Mouse (Mus musculus) adipocyte (in vitro differentiated cells): ENCODE measurements at regions not wholly inside any gene's neighbourhood (a gene's known extent, or its start where the extent isn't known, plus 50 kb on each side); places are given as distances from the start of the nearest gene placed in this dataset.

Experiments
- DNase-seq: peaks from one replicate; pipeline ENCODE4 v3.0.0-alpha.2; 2016; ENCODE audit warnings: low spot score

GRCm38 (mm10) chr10:96427407-96427806, 189.4 kb upstream of the Btg1 start:
- DNase-seq, result no peak

- DNase-seq, result no peak
These were observed 186.7 kb upstream of the Btg1 start for GRCm38 (mm10) chr10:96430142-96430541.

- DNase-seq, result no peak
These were observed 181.7 kb upstream of the Btg1 start for GRCm38 (mm10) chr10:96435109-96435508.

- DNase-seq, result no peak
These were observed 178.3 kb upstream of the Btg1 start for GRCm38 (mm10) chr10:96438398-96439103.

- DNase-seq, result no peak
These were observed 174.6 kb upstream of the Btg1 start for GRCm38 (mm10) chr10:96442165-96442564.

- DNase-seq, result no peak
These were observed 166.5 kb upstream of the Btg1 start for GRCm38 (mm10) chr10:96450266-96450665.

- no peak for DNase-seq
These were observed 161.9 kb upstream of the Btg1 start for GRCm38 (mm10) chr10:96454857-96455256.

- DNase-seq, result peak; percentile 18
These were observed 158.3 kb upstream of the Btg1 start for GRCm38 (mm10) chr10:96458551-96458950.

GRCm38 (mm10) chr10:96459186-96459585, 157.6 kb upstream of the Btg1 start:
- peak; percentile 52 for DNase-seq

- no peak for DNase-seq
These were observed 156.7 kb upstream of the Btg1 start for GRCm38 (mm10) chr10:96460151-96460550.

GRCm38 (mm10) chr10:96460617-96461338, 156.0 kb upstream of the Btg1 start:
- no peak for DNase-seq

- DNase-seq, result no peak
These were observed 150.8 kb upstream of the Btg1 start for GRCm38 (mm10) chr10:96465967-96466366.

GRCm38 (mm10) chr10:96466845-96467244, 150.0 kb upstream of the Btg1 start:
- DNase-seq, result no peak

- DNase-seq, result no peak
These were observed 149.1 kb upstream of the Btg1 start for GRCm38 (mm10) chr10:96467661-96468060.

- no peak for DNase-seq
These were observed 145.3 kb upstream of the Btg1 start for GRCm38 (mm10) chr10:96471523-96471922.

GRCm38 (mm10) chr10:96479350-96479749, 137.5 kb upstream of the Btg1 start:
- DNase-seq, result no peak

GRCm38 (mm10) chr10:96479786-96480185, 137.0 kb upstream of the Btg1 start:
- no peak for DNase-seq

- DNase-seq, result no peak
These were observed 136.1 kb upstream of the Btg1 start for GRCm38 (mm10) chr10:96480453-96481324.

GRCm38 (mm10) chr10:96481325-96481638, 135.5 kb upstream of the Btg1 start:
- no peak for DNase-seq

GRCm38 (mm10) chr10:96486724-96487123, 130.1 kb upstream of the Btg1 start:
- DNase-seq, result no peak

- no peak for DNase-seq
These were observed 123.1 kb upstream of the Btg1 start for GRCm38 (mm10) chr10:96493706-96494105.

- DNase-seq, result no peak
These were observed 120.1 kb upstream of the Btg1 start for GRCm38 (mm10) chr10:96496700-96497099.

GRCm38 (mm10) chr10:96497482-96497881, 119.3 kb upstream of the Btg1 start:
- DNase-seq, result no peak
